Mouse (Mus musculus) frontal cortex, postnatal 14 days (tissue): ENCODE measurements around the gene Spon2.
A peak's percentile ranks its signal among the peaks of the same experiment; 100 is the strongest.

Experiments used
- DNase-seq, 2 experiments: peaks; one replicate each; pipeline ENCODE4 v3.0.0; 2022; ENCODE audit warnings: low spot score in 2 of 2

The Spon2 gene

GRCm38 (mm10) chr5:33217663-33218062, 592 bp downstream of the Spon2 start:
- DNase-seq, result no peak

- no peak for DNase-seq
These were observed 3.5 kb downstream of the Spon2 start for GRCm38 (mm10) chr5:33214723-33215122.

- DNase-seq, result no peak
These were observed 7.0 kb downstream of the Spon2 start for GRCm38 (mm10) chr5:33211254-33211653.

DNA sequence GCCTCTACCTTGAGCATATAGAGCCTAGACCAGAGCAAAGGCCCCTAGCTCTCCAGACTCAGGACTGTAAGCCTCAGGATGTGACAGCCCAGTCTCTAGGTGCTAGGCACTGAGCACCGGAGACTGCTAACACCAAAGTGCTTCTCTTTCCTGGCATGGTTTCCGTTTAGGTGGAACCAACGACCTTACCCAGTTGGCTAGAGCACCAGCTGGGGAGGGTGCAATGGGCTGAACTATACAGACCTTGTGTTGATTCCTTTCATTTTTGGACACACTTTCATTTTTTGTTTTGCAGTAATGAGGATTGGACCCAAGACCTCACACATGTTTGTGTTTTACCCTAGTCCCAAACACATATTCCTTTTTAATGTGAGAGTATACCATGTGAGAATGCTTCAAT, 7.7 kb downstream of the Spon2 start:
- no peak for DNase-seq

GRCm38 (mm10) chr5:33208533-33209245, 9.6 kb downstream of the Spon2 start:
- DNase-seq, result no peak

- DNase-seq, result no peak
These were observed 11.1 kb downstream of the Spon2 start for GRCm38 (mm10) chr5:33207136-33207535.

DNA sequence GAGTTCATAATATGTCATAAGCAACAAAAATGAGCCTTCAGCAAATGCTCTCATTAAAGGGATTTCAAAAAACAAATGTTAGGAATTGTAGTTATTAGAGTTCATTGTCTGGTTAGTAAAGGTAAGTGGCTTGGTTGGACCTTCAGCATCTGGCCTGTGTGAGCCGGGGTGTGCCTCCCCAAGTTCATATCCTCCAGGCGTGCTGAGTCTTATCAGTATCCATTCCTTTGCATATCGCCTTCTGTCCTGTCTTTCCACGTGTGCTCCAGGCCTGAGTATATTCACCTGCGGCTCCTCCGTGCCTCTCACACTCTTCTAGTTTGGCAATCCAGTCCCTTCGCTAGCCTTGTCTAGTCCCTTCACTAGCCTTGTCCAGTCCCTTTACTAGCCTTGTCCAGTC, 11.9 kb downstream of the Spon2 start:
- DNase-seq, result no peak

GRCm38 (mm10) chr5:33204284-33204683, 14.0 kb downstream of the Spon2 start:
- DNase-seq, result no peak

- DNase-seq, result peak; percentile 49 to 79
These were observed 14.5 kb downstream of the Spon2 start for GRCm38 (mm10) chr5:33203691-33204242.

DNA sequence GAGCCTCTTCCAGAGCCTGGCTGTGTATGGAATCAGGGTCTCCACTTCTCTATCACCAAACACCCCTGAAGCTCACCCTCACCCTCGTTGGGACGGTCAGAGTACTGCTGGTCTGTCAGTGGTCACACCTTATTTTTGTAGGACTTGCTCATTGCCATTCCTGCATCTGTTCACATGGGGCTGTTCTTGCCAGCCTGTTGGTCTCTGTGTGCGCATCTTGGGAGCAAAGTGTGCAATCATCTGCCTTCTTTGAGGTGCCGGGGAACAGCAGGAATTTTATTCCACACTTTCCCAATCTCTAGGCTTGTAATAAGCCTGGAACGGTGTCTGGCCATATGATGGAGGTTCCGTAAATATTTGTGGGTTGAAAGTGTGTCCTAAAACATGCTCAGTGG, 15.1 kb downstream of the Spon2 start:
- no peak for DNase-seq

DNA sequence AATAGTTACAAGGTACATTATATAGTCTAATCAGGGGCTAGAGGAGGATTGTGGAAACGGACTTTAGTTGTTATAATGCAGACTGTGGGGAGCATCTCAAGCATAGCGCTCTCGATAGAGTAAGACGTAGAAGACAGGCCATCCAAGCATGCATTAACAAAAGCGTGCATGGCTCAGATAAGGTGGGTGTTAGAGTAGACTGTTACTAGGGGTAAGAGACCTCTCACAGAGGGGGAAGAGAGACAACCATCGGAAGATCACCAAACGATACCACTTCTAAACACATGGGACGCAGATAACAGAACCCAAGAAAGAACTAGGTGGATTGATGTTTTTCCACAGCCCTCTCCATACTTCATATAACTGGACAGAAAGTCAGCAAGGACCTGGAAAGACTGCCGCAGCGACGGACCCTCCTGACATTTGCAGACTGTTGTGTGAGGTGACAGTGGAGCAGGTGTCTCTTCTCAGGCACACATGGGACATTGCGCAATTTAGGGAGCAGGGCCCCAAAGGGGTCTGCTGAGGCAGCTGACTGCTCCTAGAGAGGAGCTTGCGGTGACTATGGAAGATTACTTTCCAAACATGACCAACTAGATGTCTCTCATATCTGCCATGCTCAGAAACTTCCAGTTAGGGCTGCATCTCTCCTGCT, 15.6 kb downstream of the Spon2 start:
- DNase-seq, result no peak

- no peak for DNase-seq
These were observed 16.6 kb downstream of the Spon2 start for GRCm38 (mm10) chr5:33201697-33202096.

DNA sequence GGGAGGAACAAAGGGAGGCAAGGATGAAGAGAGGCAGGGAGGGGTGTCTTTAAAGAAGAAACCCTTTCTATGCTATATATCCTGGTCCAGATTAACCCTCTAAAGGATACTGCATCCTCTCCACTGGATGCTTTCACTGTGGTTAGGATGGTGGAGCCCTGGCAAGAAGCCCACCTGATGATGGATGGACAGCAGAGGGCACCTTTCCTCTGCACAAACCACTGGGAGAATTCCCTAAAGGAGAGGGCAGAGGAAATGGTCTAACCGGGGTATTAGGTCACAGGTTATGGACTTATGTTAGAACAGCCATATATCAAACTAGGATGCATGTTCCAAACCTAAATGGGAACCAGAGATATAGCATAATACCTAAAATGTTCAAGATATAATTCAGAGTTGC, 18.2 kb downstream of the Spon2 start:
- no peak for DNase-seq

GRCm38 (mm10) chr5:33195246-33195852, 22.9 kb downstream of the Spon2 start:
- no peak for DNase-seq

DNA sequence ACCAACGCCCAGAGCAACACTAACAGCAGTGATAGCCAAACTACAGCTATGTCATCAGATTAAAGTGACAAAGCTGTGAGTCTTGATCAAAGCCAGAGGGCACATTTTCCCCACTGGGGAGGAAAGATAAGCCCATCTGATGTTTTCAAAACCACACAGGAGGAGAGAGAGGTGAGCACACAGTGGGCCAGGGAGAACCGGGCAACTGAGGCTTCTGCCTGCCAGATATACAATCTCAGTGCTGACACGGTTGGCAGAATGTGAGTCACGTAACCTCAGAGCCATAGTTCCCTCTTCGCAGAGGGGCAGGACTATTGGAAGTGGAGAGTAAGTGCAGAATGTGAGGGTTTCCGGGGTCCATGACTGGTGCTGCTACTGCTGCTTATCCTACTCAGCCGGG, 24.7 kb downstream of the Spon2 start:
- DNase-seq, result no peak
